ENCODE assay signal across 22 mouse cellular contexts in genomic region chr15:72105830-72106413, GRCm38 (mm10).
A peak's percentile ranks its signal among the peaks of the same experiment; 100 is the strongest.
DNase-seq lines count a peak whose midpoint lies in the region; ATAC-seq and TF ChIP-seq lines count a peak whose summit lies in the region.
"Had no signal": no experiment of that assay in that cellular context is flagged by ENCODE, and none has a peak within 500 bp of the region (broad histone marks: within the 10 kb centered on the region; RNA-seq: fewer than 3 reads in every experiment).

No protein-coding gene starts in this region.

- H3K4me3 ChIP-seq in kidney, postnatal 0 days (replicated peaks; ENCODE audit: low read depth, low read length): no peak overlapping the region
- H3K4me3 ChIP-seq in hindbrain, embryonic 15.5 days: no peak overlapping the region
- no peak overlapping the region for H3K4me3 ChIP-seq in midbrain, embryonic 14.5 days (replicated peaks; ENCODE audit: low read depth, low read length)
- H3K4me3 ChIP-seq in heart, embryonic 11.5 days (ENCODE audit: low read depth, low read length): no peak overlapping the region
- H3K4me3 ChIP-seq in heart, adult 2 months: no peak overlapping the region
- H3K4me3 ChIP-seq: limb, embryonic 13.5 days; liver, embryonic 15.5 days had no signal

- no peaks in the 10 kb centered on the region for H3K4me1 ChIP-seq in kidney, postnatal 0 days (replicated peaks; ENCODE audit: insufficient read depth, low read length)
- H3K4me1 ChIP-seq in hindbrain, embryonic 15.5 days (replicated peaks): peaks cover 4% of the 10 kb centered on the region; the same call in 1 of the 2 replicates
- H3K4me1 ChIP-seq in midbrain, embryonic 14.5 days (ENCODE audit: control insufficient read depth, insufficient read depth, low read length): no peaks in the 10 kb centered on the region
- H3K4me1 ChIP-seq in heart, embryonic 11.5 days (ENCODE audit: control insufficient read depth, insufficient read depth, low read length): no peaks in the 10 kb centered on the region
- no peaks in the 10 kb centered on the region for H3K4me1 ChIP-seq in heart, adult 2 months (ENCODE audit: control insufficient read depth, insufficient read depth, low read length)
- H3K4me1 ChIP-seq: limb, embryonic 13.5 days; liver, embryonic 15.5 days had no signal

- H3K27me3 ChIP-seq in kidney, postnatal 0 days (ENCODE audit: insufficient read depth, low read length): no peaks in the 10 kb centered on the region
- no peaks in the 10 kb centered on the region for H3K27me3 ChIP-seq in hindbrain, embryonic 15.5 days
- no peaks in the 10 kb centered on the region for H3K27me3 ChIP-seq in midbrain, embryonic 14.5 days (ENCODE audit: control insufficient read depth, insufficient read depth, low read length)
- H3K27me3 ChIP-seq in heart, embryonic 11.5 days (ENCODE audit: control insufficient read depth, insufficient read depth, low read length): no peaks in the 10 kb centered on the region
- H3K27me3 ChIP-seq in heart, adult 2 months (ENCODE audit: control insufficient read depth, insufficient read depth, low read length): no peaks in the 10 kb centered on the region
- H3K27me3 ChIP-seq: limb, embryonic 13.5 days; liver, embryonic 15.5 days had no signal

- TF ChIP-seq EP300 in heart, adult 2 months (IDR thresholded peaks at IDR 0.05; ENCODE audit: insufficient read depth, low read depth, low read length): no peak

- H3K9ac ChIP-seq in kidney, postnatal 0 days (ENCODE audit: low read depth, low read length): no peak overlapping the region
- H3K9ac ChIP-seq in hindbrain, embryonic 15.5 days: no peak overlapping the region
- H3K9ac ChIP-seq in midbrain, embryonic 14.5 days (replicated peaks; ENCODE audit: low read length): no peak overlapping the region
- H3K9ac ChIP-seq in heart, embryonic 11.5 days (ENCODE audit: low read depth, low read length): no peak overlapping the region
- no peak overlapping the region for H3K9ac ChIP-seq in heart, adult 2 months (ENCODE audit: low read depth, low read length)
- H3K9ac ChIP-seq: limb, embryonic 13.5 days; liver, embryonic 15.5 days had no signal

- WGBS in kidney, postnatal 0 days: 57% methylated on average over 4 of the region's 4 CpGs
- WGBS in hindbrain, embryonic 15.5 days: 35% methylated on average over 4 of the region's 4 CpGs
- WGBS in midbrain, embryonic 14.5 days: 10% methylated on average over 4 of the region's 4 CpGs
- 51% methylated on average over 4 of the region's 4 CpGs for WGBS in heart, embryonic 11.5 days (ENCODE audit: insufficient replicate concordance)
- 50% methylated on average over 4 of the region's 4 CpGs for WGBS in heart, adult 2 months

- intact Hi-C loops in heart, postnatal 25 days (cut with DNase I): no loop called here
- intact Hi-C loops in heart, adult 2 months (cut with DNase I): no loop called here

- no peak overlapping the region for H3K4me2 ChIP-seq in kidney, postnatal 0 days (ENCODE audit: low read length)
- no peak overlapping the region for H3K4me2 ChIP-seq in hindbrain, embryonic 15.5 days
- no peak overlapping the region for H3K4me2 ChIP-seq in midbrain, embryonic 14.5 days (ENCODE audit: low read length)
- no peak overlapping the region for H3K4me2 ChIP-seq in heart, embryonic 11.5 days
- H3K4me2 ChIP-seq: limb, embryonic 13.5 days; liver, embryonic 15.5 days had no signal

- no peaks in the 10 kb centered on the region for H3K36me3 ChIP-seq in kidney, postnatal 0 days (ENCODE audit: insufficient read depth, low read length)
- no peaks in the 10 kb centered on the region for H3K36me3 ChIP-seq in hindbrain, embryonic 15.5 days
- no peaks in the 10 kb centered on the region for H3K36me3 ChIP-seq in midbrain, embryonic 14.5 days (ENCODE audit: control insufficient read depth, insufficient read depth, low read length)
- no peaks in the 10 kb centered on the region for H3K36me3 ChIP-seq in heart, embryonic 11.5 days (ENCODE audit: control insufficient read depth, insufficient read depth, low read length)
- no peaks in the 10 kb centered on the region for H3K36me3 ChIP-seq in heart, adult 2 months (ENCODE audit: control insufficient read depth, insufficient read depth, low read length)
- H3K36me3 ChIP-seq: limb, embryonic 13.5 days; liver, embryonic 15.5 days had no signal

- no peaks in the 10 kb centered on the region for H3K79me2 ChIP-seq in heart, adult 2 months (replicated peaks; ENCODE audit: control insufficient read depth, insufficient read depth, low read length)

- no peak for ATAC-seq in kidney, postnatal 0 days (replicated peaks; ENCODE audit: low FRiP score, low read depth)
- peak; percentile 73 for ATAC-seq in hindbrain, embryonic 15.5 days (ENCODE audit: low FRiP score, low read depth)
- ATAC-seq in midbrain, embryonic 14.5 days (ENCODE audit: low FRiP score, low TSS enrichment): peak; percentile 79; the same call in 1 of the 2 replicates
- no peak for ATAC-seq in heart, embryonic 11.5 days (replicated peaks; ENCODE audit: insufficient number of reproducible peaks, low FRiP score, low TSS enrichment)
- ATAC-seq: activated CD4-positive, CD25-positive, alpha-beta regulatory T cell, adult 4 months; CD4-positive, CD25-positive, alpha-beta regulatory T cell, adult 4 months; inflammation-experienced regulatory T-cells, adult 6 months had no signal

- no peak for TF ChIP-seq POLR2A in heart, adult 2 months (IDR thresholded peaks at IDR 0.05; ENCODE audit: insufficient read depth, low read depth, low read length)

- TF ChIP-seq CTCF in kidney, postnatal 0 days (IDR thresholded peaks at IDR 0.05; ENCODE audit: low read depth): no peak
- no peak for TF ChIP-seq CTCF in heart, adult 2 months (IDR thresholded peaks at IDR 0.05)

- DNase-seq in kidney, postnatal 0 days (ENCODE audit: low spot score): peak; percentile 1
- DNase-seq in kidney, postnatal 4 days: no peak
- DNase-seq in midbrain, embryonic 14.5 days: peak; percentile 58
- no peak for DNase-seq in heart, postnatal 25 days (ENCODE audit: low spot score)
- DNase-seq in heart, adult 2 months: no peak
- DNase-seq: adrenal gland, postnatal 25 days; cerebellum, adult 2 months; heart, adult 11 months; heart, postnatal 10 days; kidney, adult 8-10 months; kidney, postnatal 25 days; right cerebral cortex, postnatal 14 days; spleen, adult 18-20 months; thymus, postnatal 25 days had no signal

- no peaks in the 10 kb centered on the region for H3K9me3 ChIP-seq in kidney, postnatal 0 days (replicated peaks; ENCODE audit: low read length)
- H3K9me3 ChIP-seq in hindbrain, embryonic 15.5 days: no peaks in the 10 kb centered on the region
- H3K9me3 ChIP-seq in midbrain, embryonic 14.5 days (ENCODE audit: control insufficient read depth, low read length): no peaks in the 10 kb centered on the region
- H3K9me3 ChIP-seq in heart, embryonic 11.5 days (replicated peaks; ENCODE audit: control insufficient read depth, low read length): no peaks in the 10 kb centered on the region
- H3K9me3 ChIP-seq: limb, embryonic 13.5 days; liver, embryonic 15.5 days had no signal

- H3K27ac ChIP-seq in kidney, postnatal 0 days: no peak overlapping the region
- 0 out of 2 replicates have a peak overlapping the region, but pooled peaks have one; percentile 20 for H3K27ac ChIP-seq in hindbrain, embryonic 15.5 days (replicated peaks)
- peak overlapping the region; percentile 14; the same call in 1 of the 2 replicates for H3K27ac ChIP-seq in midbrain, embryonic 14.5 days (replicated peaks; ENCODE audit: low read depth, low read length)
- no peak overlapping the region for H3K27ac ChIP-seq in heart, embryonic 11.5 days (ENCODE audit: low read depth, low read length)
- no peak overlapping the region for H3K27ac ChIP-seq in heart, adult 2 months
- H3K27ac ChIP-seq: limb, embryonic 13.5 days; liver, embryonic 15.5 days; macrophage had no signal

Comparison
In these comparisons a context has a peak if more than half of its experiments do, and no peak if none do; other contexts are left out.
1. DNase-seq: peak in kidney, postnatal 0 days (single experiment) and midbrain, embryonic 14.5 days (single experiment); none in kidney, postnatal 4 days (0 of 2), heart, postnatal 25 days (single experiment) and heart, adult 2 months (0 of 2).
2. ATAC-seq: peak in hindbrain, embryonic 15.5 days (single experiment) and midbrain, embryonic 14.5 days (single experiment); none in kidney, postnatal 0 days (single experiment) and heart, embryonic 11.5 days (single experiment).
3. H3K27ac ChIP-seq: peak in hindbrain, embryonic 15.5 days (single experiment) and midbrain, embryonic 14.5 days (single experiment); none in kidney, postnatal 0 days (single experiment), heart, embryonic 11.5 days (single experiment) and heart, adult 2 months (single experiment).